Mouse (Mus musculus) neural tube, embryonic 14.5 days (tissue): Measurements from ENCODE around the gene Myo1d. TPM values are rescaled to one million over a fixed set of nuclear protein-coding genes. Genes with fewer than 3 reads are reported as not detected.

ENCODE experiments used
- ATAC-seq: fragments of 200-750 bp; cut with Nextera tagmentation; 2 replicates; pipeline ENCODE4 v1.8.0; 2017; ENCODE audit warnings: low read depth, mild to moderate bottlenecking, moderate TSS enrichment, moderate library complexity
- H3K27ac ChIP-seq: fragments of 300-500 bp; sonication (generic); 2 replicates; pipeline ENCODE4 v1.5.1; 2014; ENCODE audit warnings: low read depth, mild to moderate bottlenecking, control low read depth, low read length, moderate library complexity, mixed read lengths
- H3K27me3 ChIP-seq: fragments of 300-500 bp; sonication (generic); 2 replicates; pipeline ENCODE4 v1.6.1; 2014; ENCODE audit warnings: low read length; ENCODE audit not compliant: control insufficient read depth, insufficient read depth
- H3K36me3 ChIP-seq: fragments of 300-500 bp; sonication (generic); 2 replicates; pipeline ENCODE4 v1.6.1; 2014; ENCODE audit warnings: low read length, mixed read lengths; ENCODE audit not compliant: control insufficient read depth, insufficient read depth
- H3K4me1 ChIP-seq: fragments of 300-500 bp; sonication (generic); 2 replicates; pipeline ENCODE4 v1.6.1; 2014; ENCODE audit warnings: low read length; ENCODE audit not compliant: control insufficient read depth, insufficient read depth
- H3K4me2 ChIP-seq: fragments of 300-500 bp; sonication (generic); 2 replicates; pipeline ENCODE4 v1.6.1; 2014; ENCODE audit warnings: mild to moderate bottlenecking, low read depth, low read length, control low read depth
- H3K4me3 ChIP-seq: fragments of 300-500 bp; sonication (generic); 2 replicates; pipeline ENCODE4 v1.5.1; 2014; ENCODE audit warnings: low read depth, low read length, control low read depth, mixed read lengths
- H3K9ac ChIP-seq: fragments of 300-500 bp; sonication (generic); replicated peaks from 2 replicates; pipeline ENCODE4 v1.6.1; 2014; ENCODE audit warnings: low read depth, mild to moderate bottlenecking, control low read depth, low read length, mixed read lengths
- H3K9me3 ChIP-seq: fragments of 300-500 bp; sonication (generic); 2 replicates; pipeline ENCODE4 v1.6.1; 2016; ENCODE audit warnings: low read length; ENCODE audit not compliant: control insufficient read depth
- WGBS: fragments of 180-500 bp; shearing (Covaris S2); extraction: QIAGEN DNeasy Blood & Tissue Kit; methylation state at CpG from one replicate; pipeline ENCODE4 v1.1.7; 2014; 5-methylcytosine and 5-hydroxymethylcytosine counted together
- polyA plus RNA-seq: library from polyadenylated mRNA; unstranded; fragments of >200 nt; fragmentation: Nextera tagmentation; extraction: Ambion mirVana; gene quantifications from 2 replicates; pipeline ENCODE4 v1.2.1, GENCODE M21; 2014

The Myo1d gene
- polyA plus RNA-seq, 1 experiment from 2014 or later: 2.4 TPM

- H3K9ac ChIP-seq: no peak overlapping the region
- H3K27me3 ChIP-seq: no peaks in the 10 kb centered on the region
- 42% methylated on average over 7 of the region's 7 CpGs for WGBS
- no peaks in the 10 kb centered on the region for H3K9me3 ChIP-seq
- no peak overlapping the region for H3K27ac ChIP-seq
- H3K4me3 ChIP-seq: no peak overlapping the region
- no peak overlapping the region for H3K4me2 ChIP-seq
- H3K4me1 ChIP-seq: no peaks in the 10 kb centered on the region
- ATAC-seq: no peak
- no peaks in the 10 kb centered on the region for H3K36me3 ChIP-seq
Observed at GRCm38 (mm10) chr11:80789647-80790240, 9.9 kb upstream of the Myo1d start.

DNA sequence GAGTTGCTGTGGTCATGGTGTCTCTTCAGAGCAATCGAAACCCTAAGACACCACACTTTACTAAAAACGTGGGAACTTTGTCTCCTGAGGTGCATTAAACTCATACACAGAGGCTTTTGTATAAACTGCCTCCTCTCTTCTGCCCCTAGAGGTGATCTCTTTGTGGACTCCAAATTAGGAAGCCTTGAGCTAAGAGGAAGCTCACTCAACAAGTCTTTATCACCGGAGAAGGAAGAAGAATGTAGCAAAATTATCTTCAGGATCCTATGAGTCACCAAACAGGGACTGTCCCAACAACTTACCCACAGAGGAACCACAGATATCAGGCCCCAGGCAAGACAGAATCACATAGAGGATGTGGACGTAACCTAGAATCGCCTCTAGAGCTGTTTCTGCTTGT is 5.8 kb upstream of the Myo1d start:
- Histone ChIP-seq H3K9me3 (no peaks in the 10 kb centered on the region), H3K4me2 (no peak overlapping the region), H3K36me3 (no peaks in the 10 kb centered on the region), H3K4me1 (no peaks in the 10 kb centered on the region), H3K27me3 (no peaks in the 10 kb centered on the region), H3K27ac (no peak overlapping the region), H3K4me3 (no peak overlapping the region), H3K9ac (no peak overlapping the region)
- ATAC-seq: no peak
- 93% methylated on average over 5 of the region's 5 CpGs for WGBS

GRCm38 (mm10) chr11:80784294-80784743 is 4.5 kb upstream of the Myo1d start:
- H3K9ac ChIP-seq: no peak overlapping the region
- H3K27me3 ChIP-seq: no peaks in the 10 kb centered on the region
- peaks cover 1% of the 10 kb centered on the region; the same call in 1 of the 2 replicates for H3K4me1 ChIP-seq
- H3K36me3 ChIP-seq: no peaks in the 10 kb centered on the region
- H3K9me3 ChIP-seq: no peaks in the 10 kb centered on the region
- no peak for ATAC-seq
- H3K4me3 ChIP-seq: no peak overlapping the region
- H3K4me2 ChIP-seq: no peak overlapping the region
- no peak overlapping the region for H3K27ac ChIP-seq
- 21% methylated on average over 3 of the region's 3 CpGs for WGBS

DNA sequence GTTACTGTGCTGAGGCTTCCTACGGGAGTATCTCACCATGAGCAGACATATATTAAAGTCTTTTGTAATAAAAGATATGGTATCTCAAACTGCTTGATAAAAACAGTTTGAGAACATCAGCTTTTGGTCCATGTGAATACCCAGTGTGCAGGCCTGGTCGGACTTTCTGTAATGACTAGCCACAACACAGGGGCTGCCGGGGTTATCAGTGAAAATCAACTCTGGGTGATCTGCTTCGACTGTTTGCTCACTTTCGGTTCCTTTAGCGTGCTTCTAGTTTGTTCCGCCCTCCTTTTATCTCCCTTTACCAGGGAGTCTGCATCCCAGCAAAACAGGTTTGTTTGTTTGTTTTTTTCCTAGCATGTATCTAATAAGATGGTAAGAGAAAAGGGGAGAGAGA is 3.6 kb upstream of the Myo1d start:
- no peak for ATAC-seq
- no peak overlapping the region for H3K27ac ChIP-seq
- H3K4me3 ChIP-seq: no peak overlapping the region
- H3K36me3 ChIP-seq: no peaks in the 10 kb centered on the region
- 74% methylated on average over 7 of the region's 7 CpGs for WGBS
- H3K4me2 ChIP-seq: no peak overlapping the region
- H3K9me3 ChIP-seq: no peaks in the 10 kb centered on the region
- no peaks in the 10 kb centered on the region for H3K27me3 ChIP-seq
- H3K4me1 ChIP-seq: peaks cover 3% of the 10 kb centered on the region; the same call in 1 of the 2 replicates
- H3K9ac ChIP-seq: no peak overlapping the region

DNA sequence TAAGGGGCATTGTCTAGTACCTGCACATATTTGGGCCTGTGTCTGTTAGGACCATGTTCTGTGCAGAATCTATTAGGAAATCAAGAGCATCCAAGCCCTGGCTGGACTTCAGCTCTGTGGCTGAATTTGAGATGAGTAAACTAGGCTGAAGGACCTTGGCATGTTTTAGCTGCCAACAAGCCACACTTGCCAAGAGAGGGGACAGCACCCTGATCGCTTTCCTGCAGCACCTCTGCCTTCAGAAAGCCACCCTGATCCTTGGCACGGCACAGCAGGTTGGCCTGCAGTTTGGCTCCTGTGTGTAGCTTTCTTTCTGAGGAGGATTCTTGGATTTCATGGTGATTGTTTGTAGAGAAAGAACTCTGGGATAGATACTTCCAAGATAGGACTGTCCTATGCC is 1.7 kb upstream of the Myo1d start:
- Histone ChIP-seq H3K9ac (no peak overlapping the region), H3K9me3 (no peaks in the 10 kb centered on the region), H3K4me1 (peaks cover 3% of the 10 kb centered on the region; the same call in 1 of the 2 replicates), H3K4me3 (no peak overlapping the region), H3K4me2 (no peak overlapping the region), H3K27me3 (no peaks in the 10 kb centered on the region), H3K27ac (no peak overlapping the region), H3K36me3 (no peaks in the 10 kb centered on the region)
- ATAC-seq: no peak
- 94% methylated on average over 2 of the region's 2 CpGs for WGBS

DNA sequence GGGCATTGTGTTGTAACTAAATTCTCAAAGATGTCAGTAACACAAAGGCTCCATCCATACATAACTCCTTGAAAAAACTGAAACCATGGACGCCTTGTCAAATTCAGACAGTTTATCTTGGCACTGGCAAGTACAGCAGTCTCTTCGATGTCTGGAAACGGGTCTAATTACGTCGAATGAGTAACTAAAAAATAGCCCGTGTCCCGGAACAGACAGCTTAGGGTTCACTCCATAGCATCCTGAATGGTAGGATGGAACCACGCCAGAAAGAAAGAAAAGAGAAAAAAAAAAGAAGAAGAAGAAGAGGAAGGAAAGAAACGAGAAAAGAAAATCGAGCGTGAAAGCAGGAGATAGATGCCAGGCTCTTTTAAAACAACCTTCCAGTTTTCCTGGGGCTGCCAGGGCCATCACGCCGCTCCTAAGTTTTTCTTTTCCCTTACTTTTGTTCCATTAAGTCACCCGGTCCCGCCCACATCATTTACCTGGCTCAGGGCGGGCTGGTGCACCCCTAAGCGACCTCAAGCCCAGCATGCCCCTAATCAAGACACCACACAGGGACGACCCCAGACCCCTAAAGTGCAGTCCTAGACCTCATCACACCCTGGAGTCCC is 804 bp downstream of the Myo1d start:
- WGBS: 3% methylated on average over 18 of the region's 18 CpGs
- Histone ChIP-seq H3K36me3 (no peaks in the 10 kb centered on the region), H3K9me3 (no peaks in the 10 kb centered on the region), H3K4me3 (peak overlapping the region; percentile 66), H3K9ac (peak overlapping the region; percentile 62), H3K4me2 (peak overlapping the region; percentile 84), H3K4me1 (peaks cover 3% of the 10 kb centered on the region; the same call in 1 of the 2 replicates), H3K27ac (no peak overlapping the region), H3K27me3 (no peaks in the 10 kb centered on the region)
- no peak for ATAC-seq

- Histone ChIP-seq H3K4me3 (no peak overlapping the region), H3K9me3 (no peaks in the 10 kb centered on the region), H3K4me2 (no peak overlapping the region), H3K27ac (no peak overlapping the region), H3K9ac (no peak overlapping the region), H3K4me1 (peaks cover 3% of the 10 kb centered on the region; the same call in 1 of the 2 replicates), H3K36me3 (no peaks in the 10 kb centered on the region), H3K27me3 (no peaks in the 10 kb centered on the region)
- no peak for ATAC-seq
- 70% methylated on average over 6 of the region's 6 CpGs for WGBS
Observed at GRCm38 (mm10) chr11:80778157-80778556, 1.7 kb downstream of the Myo1d start.

- 91% methylated on average over 2 of the region's 2 CpGs for WGBS
- Histone ChIP-seq H3K27me3 (no peaks in the 10 kb centered on the region), H3K27ac (no peak overlapping the region), H3K36me3 (no peaks in the 10 kb centered on the region), H3K4me2 (no peak overlapping the region), H3K4me1 (peaks cover 3% of the 10 kb centered on the region; the same call in 1 of the 2 replicates), H3K9ac (no peak overlapping the region), H3K9me3 (no peaks in the 10 kb centered on the region), H3K4me3 (no peak overlapping the region)
- no peak for ATAC-seq
Observed at GRCm38 (mm10) chr11:80777708-80778107, 2.1 kb downstream of the Myo1d start.

DNA sequence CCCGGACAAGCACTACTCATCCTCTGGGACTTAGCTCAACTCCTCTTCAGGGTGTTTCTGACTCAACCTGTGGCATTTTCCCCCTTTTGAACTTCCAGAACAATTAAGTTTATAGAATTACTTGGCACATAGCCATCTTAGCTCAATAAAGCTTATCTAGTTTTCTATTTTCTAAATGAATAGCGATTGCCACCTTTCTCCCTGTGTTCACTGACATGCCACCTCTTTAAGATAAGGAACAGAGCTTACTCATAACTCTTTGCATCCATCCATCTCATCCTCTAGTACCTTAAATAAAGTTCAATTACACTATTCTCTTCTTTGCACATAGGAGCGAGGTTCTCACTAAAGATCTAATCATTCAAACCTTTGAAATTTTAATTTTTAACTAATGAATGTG is 4.3 kb downstream of the Myo1d start:
- 88% methylated on average over 3 of the region's 3 CpGs for WGBS
- Histone ChIP-seq H3K27me3 (no peaks in the 10 kb centered on the region), H3K4me1 (peaks cover 3% of the 10 kb centered on the region; the same call in 1 of the 2 replicates), H3K9ac (no peak overlapping the region), H3K4me3 (no peak overlapping the region), H3K9me3 (no peaks in the 10 kb centered on the region), H3K27ac (no peak overlapping the region), H3K36me3 (no peaks in the 10 kb centered on the region), H3K4me2 (no peak overlapping the region)
- no peak for ATAC-seq
